Mouse (Mus musculus): ENCODE data around the gene Myof. TPM values are rescaled to one million over a fixed set of nuclear protein-coding genes. Genes with fewer than 3 reads are reported as not detected.

Gene Myof
- total RNA-seq, 2 experiments from 2014 or later: 4.0 to 8.0 TPM

DNA sequence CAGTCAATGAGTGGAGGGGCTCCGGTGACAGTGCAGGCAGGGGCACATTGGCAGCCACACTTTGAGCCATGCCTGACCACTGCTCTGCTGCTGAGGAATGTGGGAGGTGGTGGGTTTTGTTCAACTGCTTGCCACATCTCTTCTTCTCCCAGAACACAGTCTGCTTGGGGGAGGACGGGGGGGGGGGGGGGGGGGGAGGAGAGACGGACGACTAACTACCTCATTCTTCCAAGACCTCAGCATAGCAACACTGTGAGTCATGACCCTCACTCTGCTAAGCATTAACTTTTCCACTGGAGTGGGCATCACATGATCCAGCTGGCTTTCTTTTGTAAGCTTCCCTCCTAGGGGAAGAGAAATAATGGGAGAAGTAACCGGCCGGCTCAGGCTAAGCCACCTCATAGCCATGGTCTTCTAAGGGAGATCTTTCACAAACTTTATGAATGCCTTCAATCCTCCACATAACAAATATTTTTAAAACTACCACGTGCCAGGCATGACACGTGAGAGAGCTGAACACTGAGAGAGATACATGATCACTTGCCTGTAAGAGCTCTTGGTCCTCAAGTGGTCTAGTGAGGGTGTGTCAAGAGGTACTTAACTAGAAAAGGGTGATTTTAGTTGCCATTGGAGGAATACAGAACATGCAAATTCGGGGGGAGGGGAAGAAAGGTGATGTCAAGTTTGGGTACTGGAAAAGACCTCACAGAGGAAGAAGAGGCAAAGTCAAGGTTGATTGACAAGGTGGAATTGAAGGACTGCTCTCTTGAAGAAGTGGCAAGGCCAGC is 17.9 kb downstream of the Myof start:
- intact Hi-C loops (cut with DNase I): no loop called here
- Histone ChIP-seq H3K4me3 (no peak overlapping the region), H3K27ac (no peak overlapping the region; the same call in 1 of the 2 replicates)
- no peak for DNase-seq (ENCODE audit: extremely low spot score in 1 of 2, low spot score in 2 of 2)
- no peak for TF ChIP-seq CTCF (IDR thresholded peaks at IDR 0.05)

DNA sequence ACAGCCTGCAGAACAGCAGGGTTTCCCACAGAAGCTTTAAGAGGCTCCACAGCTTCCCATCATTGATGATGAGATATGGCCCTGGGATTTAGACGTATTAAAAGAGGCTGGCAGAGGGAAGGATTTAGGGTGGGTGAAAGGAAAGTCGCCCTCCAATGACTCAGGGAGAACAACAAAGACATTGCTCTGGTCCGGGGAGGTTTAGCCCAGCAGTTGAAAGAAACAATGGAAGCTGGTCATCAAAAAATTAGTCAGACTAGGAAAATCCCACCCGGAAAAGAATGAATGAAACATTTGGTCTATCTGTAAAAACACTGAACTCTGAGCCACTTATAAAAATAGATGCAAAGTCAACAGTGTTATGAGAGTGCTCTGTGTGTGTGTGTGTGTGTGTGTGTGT is 19.8 kb downstream of the Myof start:
- intact Hi-C loops (cut with DNase I): no loop called here
- no peak for DNase-seq (ENCODE audit: extremely low spot score in 1 of 2, low spot score in 2 of 2)
- Histone ChIP-seq H3K4me3 (no peak overlapping the region), H3K27ac (no peak overlapping the region)
- TF ChIP-seq CTCF (IDR thresholded peaks at IDR 0.05): no peak

DNA sequence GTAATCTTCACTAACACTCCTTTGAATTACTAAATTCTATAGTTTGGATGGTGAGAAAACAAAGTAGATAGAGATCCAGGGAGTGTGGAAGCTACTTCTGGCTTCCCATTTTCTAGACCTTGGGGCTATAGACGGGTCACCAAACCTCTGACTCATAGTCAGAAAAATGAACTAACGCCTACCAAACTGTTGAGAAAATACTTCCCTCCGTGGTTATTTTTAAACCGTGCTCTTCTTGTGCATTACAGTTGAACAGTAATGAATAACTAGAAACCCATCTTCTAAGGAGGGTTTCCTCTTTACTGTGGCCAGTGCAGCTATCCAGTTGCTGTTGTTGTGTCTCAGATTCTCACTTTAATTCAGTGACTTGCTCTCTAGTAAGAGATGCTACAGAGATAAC is 20.7 kb downstream of the Myof start:
- H3K27ac ChIP-seq: no peak overlapping the region
- DNase-seq (ENCODE audit: extremely low spot score in 1 of 2, low spot score in 2 of 2): no peak
- intact Hi-C loops (cut with DNase I): no loop called here
- TF ChIP-seq CTCF (IDR thresholded peaks at IDR 0.05): no peak
- H3K4me3 ChIP-seq: no peak overlapping the region

DNA sequence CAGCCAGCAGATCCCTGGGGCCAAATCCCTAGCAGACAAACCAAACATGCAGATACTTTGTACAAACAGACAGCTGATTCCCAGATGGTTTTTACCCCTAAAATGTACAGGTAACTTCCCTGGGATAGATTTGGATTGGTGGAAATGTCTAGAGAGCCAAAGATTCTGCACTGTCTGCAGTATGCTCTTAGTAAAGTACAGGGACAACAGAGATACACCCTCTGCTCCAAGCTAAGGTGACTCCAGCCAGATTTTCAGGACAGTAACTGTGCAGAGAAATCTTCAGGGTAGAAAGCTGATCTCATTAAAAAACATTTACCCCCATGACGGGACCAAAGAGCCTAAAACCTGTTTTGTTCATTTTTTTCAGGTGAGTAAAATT is 27.5 kb downstream of the Myof start:
- no peak for TF ChIP-seq CTCF (IDR thresholded peaks at IDR 0.05)
- Histone ChIP-seq H3K4me3 (no peak overlapping the region), H3K27ac (peak overlapping the region; percentile 50; the same call in 1 of the 2 replicates)
- intact Hi-C loops (cut with DNase I): no loop called here
- DNase-seq (ENCODE audit: extremely low spot score in 1 of 2, low spot score in 2 of 2): no peak

DNA sequence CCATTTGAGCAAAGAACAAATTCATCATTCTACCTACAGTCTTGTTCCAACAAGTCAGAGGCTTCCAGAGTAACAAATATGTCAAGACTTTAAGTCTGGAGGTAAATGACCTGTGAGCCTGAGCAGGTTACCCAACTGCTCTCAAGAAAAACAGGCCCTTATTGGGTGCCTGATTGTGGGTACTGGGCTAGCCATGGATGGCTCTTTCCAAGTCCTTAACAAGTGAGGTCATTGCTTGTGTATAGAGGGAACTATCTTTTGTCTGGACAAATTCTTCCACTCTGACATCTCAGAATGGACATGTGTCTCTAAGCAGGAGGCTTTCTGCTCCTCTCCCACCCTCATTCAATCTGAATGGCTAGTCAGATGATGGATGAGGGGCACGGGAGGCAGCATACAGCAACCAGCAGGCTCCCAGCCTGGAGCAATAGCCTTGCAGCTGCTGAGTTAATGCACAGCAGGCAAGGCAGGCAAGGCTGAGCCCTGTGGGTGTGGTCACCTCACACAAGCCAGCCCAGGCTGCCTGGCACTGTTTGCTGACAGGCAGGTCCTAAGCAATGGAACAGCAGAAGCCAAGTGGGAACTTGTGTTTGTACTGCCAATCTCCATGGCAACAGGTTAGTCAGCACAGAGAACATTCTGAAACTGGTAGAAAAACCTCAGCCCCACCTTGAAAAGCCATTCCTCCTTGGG is 28.1 kb downstream of the Myof start:
- Histone ChIP-seq H3K27ac (peak overlapping the region; percentile 66), H3K4me3 (no peak overlapping the region)
- DNase-seq (ENCODE audit: extremely low spot score in 1 of 2, low spot score in 2 of 2): peak; percentile 42 to 48
- intact Hi-C loops (cut with DNase I): no loop called here
- TF ChIP-seq CTCF (IDR thresholded peaks at IDR 0.05): no peak

DNA sequence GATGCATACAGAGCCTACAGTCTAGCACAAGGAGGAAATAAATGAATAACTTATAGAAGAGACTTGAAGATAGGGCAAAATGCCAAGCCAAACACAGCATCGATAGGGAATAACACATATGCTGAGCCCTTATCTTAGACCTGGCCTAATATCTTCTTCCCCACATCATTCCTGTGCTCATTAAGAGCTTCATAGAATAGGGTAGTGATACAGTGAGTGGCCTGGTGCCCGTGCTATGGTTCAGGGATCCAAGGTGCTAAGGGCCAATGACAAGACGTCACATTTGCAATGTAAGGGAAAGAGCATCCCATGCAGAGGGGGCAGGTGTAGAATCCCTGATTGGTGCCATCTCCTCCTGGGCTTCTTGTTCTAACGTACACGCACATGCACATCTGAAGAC is 28.9 kb downstream of the Myof start:
- no peak overlapping the region for H3K4me3 ChIP-seq
- no peak for DNase-seq (ENCODE audit: extremely low spot score in 1 of 2, low spot score in 2 of 2)
- H3K27ac ChIP-seq: no peak overlapping the region
- intact Hi-C loops (cut with DNase I): no loop called here
- TF ChIP-seq CTCF (IDR thresholded peaks at IDR 0.05): no peak

DNA sequence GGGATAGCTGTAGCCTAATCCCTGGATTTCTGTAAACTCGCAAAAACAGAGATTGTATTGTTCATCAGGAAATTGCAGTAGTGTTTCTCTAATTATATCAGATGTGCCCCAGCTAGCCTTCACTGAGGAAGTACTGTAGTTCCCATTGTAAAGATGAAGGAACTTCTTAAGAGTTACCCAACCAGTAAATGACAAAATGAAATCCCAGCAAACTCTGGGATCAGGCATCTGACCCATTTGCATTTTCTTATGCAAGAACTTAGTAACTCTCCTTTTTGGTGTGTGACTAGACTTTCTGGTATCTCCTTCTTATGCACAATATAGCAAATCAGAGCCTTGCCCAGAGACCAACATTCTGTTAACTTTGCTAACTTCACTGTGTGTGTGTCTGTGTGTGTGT is 32.0 kb downstream of the Myof start:
- Histone ChIP-seq H3K4me3 (no peak overlapping the region), H3K27ac (no peak overlapping the region)
- no peak for TF ChIP-seq CTCF (IDR thresholded peaks at IDR 0.05)
- DNase-seq (ENCODE audit: extremely low spot score in 1 of 2, low spot score in 2 of 2): no peak
- intact Hi-C loops (cut with DNase I): no loop called here

DNA sequence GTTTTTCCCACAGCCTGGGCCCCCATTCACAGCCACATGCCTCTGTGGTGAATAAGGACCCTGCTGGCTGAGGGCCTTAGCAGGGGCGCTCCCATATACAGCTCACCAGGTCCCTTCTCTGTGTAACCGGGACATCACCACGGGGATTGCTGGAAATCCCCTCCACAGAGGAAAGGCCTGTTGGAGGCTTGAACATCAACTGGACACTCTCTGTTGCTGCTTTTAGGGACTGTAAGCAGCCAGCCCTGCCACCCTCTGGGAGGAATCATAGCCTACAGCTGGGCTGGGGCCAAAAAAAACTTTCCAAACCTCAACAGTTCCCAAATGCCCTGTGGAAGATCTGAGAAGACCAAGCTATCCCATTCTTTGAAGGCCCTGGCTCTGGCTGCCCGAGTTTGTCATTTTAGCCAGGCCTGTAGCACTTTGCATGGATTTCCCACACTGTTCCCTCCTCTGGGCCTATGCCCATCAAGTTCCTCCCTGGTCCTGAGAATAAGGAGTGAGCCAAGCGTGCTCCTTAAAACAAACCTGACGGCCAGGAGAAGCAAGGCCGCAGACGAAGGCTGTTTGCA is 38.5 kb downstream of the Myof start:
- TF ChIP-seq CTCF (IDR thresholded peaks at IDR 0.05): no peak; the same call in 1 of the 2 replicates
- no peak overlapping the region for H3K4me3 ChIP-seq
- no peak overlapping the region for H3K27ac ChIP-seq
- no peak for DNase-seq (ENCODE audit: extremely low spot score in 1 of 2, low spot score in 2 of 2)
- intact Hi-C loops (cut with DNase I): loop anchor here (5.0 kb wide), 1 partner anchor 47 kb away; no protein-coding TSS in a partner anchor

DNA sequence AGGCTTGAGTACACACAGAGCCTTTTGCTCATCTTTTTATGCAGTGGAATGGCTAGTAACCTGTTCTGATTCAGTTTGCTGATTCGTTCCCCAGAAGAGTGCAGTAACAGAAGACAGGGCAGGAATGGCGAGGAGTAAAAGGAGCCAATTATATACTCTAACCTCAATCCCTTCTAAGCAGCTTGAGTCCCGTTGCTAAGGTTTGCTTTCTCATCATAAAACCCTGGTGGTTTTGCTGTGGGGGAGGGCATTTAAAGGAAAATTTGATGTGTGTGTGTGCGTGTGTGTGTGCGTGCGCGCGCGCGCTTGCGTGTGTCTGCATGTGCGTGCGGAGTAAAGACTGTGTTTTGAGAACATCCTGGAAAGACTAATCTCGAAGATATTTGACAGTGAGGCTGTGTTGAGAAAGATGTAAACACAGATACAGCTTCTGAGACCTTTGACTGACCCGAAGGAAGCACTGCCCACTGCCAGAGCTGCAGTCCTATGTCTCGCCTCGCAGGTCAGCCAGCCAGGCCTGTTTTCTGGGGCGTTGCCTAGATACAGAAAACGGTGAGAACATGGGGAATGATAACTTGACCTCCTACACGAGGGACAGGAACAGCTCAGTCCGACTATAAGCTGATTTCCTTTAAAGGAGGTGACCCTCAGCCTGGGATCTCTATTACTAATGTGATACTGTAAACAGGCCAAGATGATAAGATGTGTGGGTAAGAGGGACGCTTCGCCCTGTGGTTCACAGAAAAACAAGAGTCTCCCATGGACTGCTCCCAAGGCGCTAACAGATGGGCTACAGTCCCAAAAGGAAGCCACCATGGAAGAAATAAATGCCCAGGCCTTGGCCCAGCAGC is 39.5 kb downstream of the Myof start:
- H3K4me3 ChIP-seq: no peak overlapping the region
- intact Hi-C loops (cut with DNase I): loop anchor here (5.0 kb wide), 1 partner anchor 48 kb away; no protein-coding TSS in a partner anchor
- no peak for TF ChIP-seq CTCF (IDR thresholded peaks at IDR 0.05)
- no peak overlapping the region for H3K27ac ChIP-seq
- no peak for DNase-seq (ENCODE audit: extremely low spot score in 1 of 2, low spot score in 2 of 2)

DNA sequence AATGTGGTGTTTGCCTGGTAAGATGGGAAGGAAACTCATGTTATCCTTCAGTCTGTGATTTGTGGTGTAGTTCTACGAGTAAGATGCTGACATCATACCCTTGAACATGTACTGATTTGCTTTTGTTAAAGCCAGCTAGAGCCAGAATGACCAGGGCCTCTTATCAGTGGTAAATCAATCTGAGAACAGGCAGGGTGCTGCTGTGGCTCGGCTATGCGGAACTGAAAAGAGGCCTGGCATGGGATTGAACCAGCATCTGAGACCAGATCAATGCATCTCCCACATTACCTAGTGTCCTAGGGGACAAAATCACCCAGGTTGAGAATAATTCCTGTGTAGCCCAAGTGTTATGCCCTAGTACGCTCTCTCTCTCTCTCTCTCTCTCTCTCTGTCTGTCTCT is 40.6 kb downstream of the Myof start:
- H3K27ac ChIP-seq: no peak overlapping the region
- no peak for DNase-seq (ENCODE audit: extremely low spot score in 1 of 2, low spot score in 2 of 2)
- intact Hi-C loops (cut with DNase I): loop anchor here (5.0 kb wide), 1 partner anchor 49 kb away; no protein-coding TSS in a partner anchor
- TF ChIP-seq CTCF (IDR thresholded peaks at IDR 0.05): no peak
- no peak overlapping the region for H3K4me3 ChIP-seq

DNA sequence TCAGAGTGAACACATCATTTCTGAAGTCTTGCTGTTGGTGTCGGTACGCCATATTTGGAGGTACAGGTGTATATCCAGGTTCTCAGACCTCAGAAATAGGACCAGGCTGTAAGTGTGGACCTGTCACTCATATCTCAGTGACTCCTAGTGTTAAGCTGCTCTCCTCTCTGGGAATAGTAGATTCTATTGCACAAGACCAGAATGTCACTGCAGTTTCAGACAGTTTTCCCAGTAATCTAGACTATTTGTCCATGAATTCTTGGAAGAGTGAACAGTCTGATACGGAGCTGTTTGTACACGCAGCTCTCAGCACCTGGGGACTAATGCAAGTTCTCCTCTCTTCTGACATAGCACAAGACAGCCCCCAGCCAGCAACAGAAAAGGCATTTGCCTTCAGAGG is 42.4 kb downstream of the Myof start:
- no peak for TF ChIP-seq CTCF (IDR thresholded peaks at IDR 0.05)
- no peak overlapping the region for H3K27ac ChIP-seq
- DNase-seq (ENCODE audit: extremely low spot score in 1 of 2, low spot score in 2 of 2): no peak
- intact Hi-C loops (cut with DNase I): loop anchor here (5.0 kb wide), 1 partner anchor 51 kb away; no protein-coding TSS in a partner anchor
- H3K4me3 ChIP-seq: no peak overlapping the region

All from left cerebral cortex, adult 2 months (tissue).